Mouse (Mus musculus) kidney, postnatal 25 days (tissue): ENCODE results near the gene Rft1.
A peak's percentile ranks its signal among the peaks of the same experiment; 100 is the strongest.

Experiments
- DNase-seq, 2 experiments: peaks; one replicate each; pipeline ENCODE4 v3.0.0; 2021; ENCODE audit warnings: mixed read lengths in 2 of 2

The Rft1 gene

GRCm38 (mm10) chr14:30653943-30654659, at the start of gene Rft1:
Gene Rft1, plus strand, starts transcription at chr14:30654360.
- DNase-seq, result peak; percentile 98

- no peak for DNase-seq
These were observed 47.3 kb upstream of the Rft1 start for GRCm38 (mm10) chr14:30606817-30607216.

GRCm38 (mm10) chr14:30607696-30608095, 46.5 kb upstream of the Rft1 start:
- DNase-seq, result no peak

GRCm38 (mm10) chr14:30608176-30608575, 46.0 kb upstream of the Rft1 start:
- no peak for DNase-seq

GRCm38 (mm10) chr14:30609499-30609898, 44.7 kb upstream of the Rft1 start:
- no peak for DNase-seq

GRCm38 (mm10) chr14:30610304-30610703, 43.9 kb upstream of the Rft1 start:
- no peak for DNase-seq

- DNase-seq, result no peak
These were observed 43.2 kb upstream of the Rft1 start for GRCm38 (mm10) chr14:30610940-30611339.

GRCm38 (mm10) chr14:30612523-30612922, 41.6 kb upstream of the Rft1 start:
- DNase-seq, result peak; percentile 80 to 81

- DNase-seq, result no peak
These were observed 41.0 kb upstream of the Rft1 start for GRCm38 (mm10) chr14:30612962-30613715.

- DNase-seq, result no peak
These were observed 37.4 kb upstream of the Rft1 start for GRCm38 (mm10) chr14:30616751-30617150.

- no peak for DNase-seq
These were observed 35.3 kb upstream of the Rft1 start for GRCm38 (mm10) chr14:30618746-30619275.

- DNase-seq, result no peak
These were observed 34.1 kb upstream of the Rft1 start for GRCm38 (mm10) chr14:30619982-30620578.

GRCm38 (mm10) chr14:30622130-30622529, 32.0 kb upstream of the Rft1 start:
- peak; percentile 85 to 92 for DNase-seq

GRCm38 (mm10) chr14:30622556-30622955, 31.6 kb upstream of the Rft1 start:
- no peak for DNase-seq

GRCm38 (mm10) chr14:30624277-30624721, 29.9 kb upstream of the Rft1 start:
- no peak for DNase-seq

- peak; percentile 67 to 83 for DNase-seq
These were observed 28.9 kb upstream of the Rft1 start for GRCm38 (mm10) chr14:30625131-30625807.

GRCm38 (mm10) chr14:30625856-30626726, 28.1 kb upstream of the Rft1 start, which contains the start of gene Prkcd:
Gene Prkcd, minus strand, starts transcription at chr14:30626210.
- peak; percentile 85 to 94 for DNase-seq

GRCm38 (mm10) chr14:30626756-30627742, 27.1 kb upstream of the Rft1 start:
- no peak for DNase-seq

- DNase-seq, result peak; percentile 32 to 72
These were observed 25.9 kb upstream of the Rft1 start for GRCm38 (mm10) chr14:30628235-30628634.

- DNase-seq, result no peak
These were observed 24.3 kb upstream of the Rft1 start for GRCm38 (mm10) chr14:30629839-30630238.
